Mouse (Mus musculus): ENCODE measurements around the gene Fat4. TPM values are rescaled to one million over a fixed set of nuclear protein-coding genes. Genes with fewer than 3 reads are reported as not detected.

Fat4 gene
- total and polyA plus RNA-seq, 3 experiments, result not detected

DNA sequence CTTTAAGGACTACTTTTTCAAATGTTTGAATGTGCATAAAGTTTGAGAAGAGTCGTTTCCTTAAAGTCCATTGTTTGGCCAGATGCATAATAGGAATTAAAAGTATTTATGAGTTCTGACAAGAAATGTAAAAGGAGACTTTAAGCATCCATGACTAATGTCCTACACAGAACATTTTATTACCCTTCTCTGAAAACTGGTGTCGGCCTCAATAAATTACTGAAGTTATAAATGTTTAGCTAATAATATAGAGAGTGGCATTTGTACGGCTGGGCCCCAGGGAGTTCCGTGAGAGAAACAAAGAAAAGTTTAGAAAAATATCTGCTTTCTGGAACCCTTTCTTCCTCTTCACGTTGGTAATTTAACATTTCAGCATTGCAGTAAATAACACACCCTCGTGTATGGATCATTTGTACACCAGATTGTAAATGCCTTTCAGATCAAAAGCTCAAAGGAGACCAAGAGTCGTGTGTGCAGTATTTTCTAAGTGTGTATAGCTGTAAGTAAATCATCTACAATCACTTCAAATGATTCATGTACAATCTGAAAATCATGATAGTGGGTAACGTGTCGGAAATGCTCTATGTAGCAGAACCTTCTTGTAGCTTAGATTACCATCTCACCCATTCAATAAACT, 69.4 kb downstream of the Fat4 start:
- Histone ChIP-seq H3K79me2 (replicated peaks; ENCODE audit: control insufficient read depth, extremely low read depth, insufficient read depth, poor library complexity, severe bottlenecking) (no peaks in the 10 kb centered on the region), H3K36me3 (replicated peaks in 1 of 2; ENCODE audit: control insufficient read depth in 1 of 2, insufficient read depth in 1 of 2, low read length in 1 of 2) (no peaks in the 10 kb centered on the region), H3K4me2 (ENCODE audit: insufficient read depth, low read depth, poor library complexity, severe bottlenecking) (no peak overlapping the region), H3K27ac (ENCODE audit: insufficient read depth, low read depth) (no peak overlapping the region), H3K9me3 (replicated peaks; ENCODE audit: low read length) (no peaks in the 10 kb centered on the region), H3K27me3 (replicated peaks) (no peaks in the 10 kb centered on the region), H3K4me1 (ENCODE audit: control insufficient read depth in 1 of 2, insufficient read depth in 2 of 2) (no peaks in the 10 kb centered on the region), H3K9ac (ENCODE audit: insufficient read depth, low read depth) (no peak overlapping the region), H3K4me3 (replicated peaks in 1 of 3; ENCODE audit: low read depth in 2 of 3, low read length in 2 of 3, poor library complexity in 1 of 3) (no peak overlapping the region)
- DNase-seq (ENCODE audit: extremely low read depth), result no peak
- TF ChIP-seq KAT2A (IDR thresholded peaks at IDR 0.05; ENCODE audit: insufficient replicate concordance, low read length), result no peak
- no peak for TF ChIP-seq MAX (IDR thresholded peaks at IDR 0.05; ENCODE audit: low read length)
- no peak for TF ChIP-seq MEF2A (IDR thresholded peaks at IDR 0.05; ENCODE audit: borderline replicate concordance, low read depth, low read length)
- no peak for TF ChIP-seq MYC (IDR thresholded peaks at IDR 0.05; ENCODE audit: low read depth, low read length)
- no peak for TF ChIP-seq POLR2AphosphoS2 (IDR thresholded peaks at IDR 0.05; ENCODE audit: low read depth, low read length)
- no peak for TF ChIP-seq CHD1 (IDR thresholded peaks at IDR 0.05; ENCODE audit: low read depth, low read length)
- TF ChIP-seq NELFE (IDR thresholded peaks at IDR 0.05; ENCODE audit: low read depth, low read length), result no peak
- TF ChIP-seq ZMIZ1 (IDR thresholded peaks at IDR 0.05; ENCODE audit: low read depth, low read length), result no peak
- in situ Hi-C loops (cut with MboI; ENCODE audit: low pct_ligation_motif_present, low pct_unique_long_range_greater_than_20kb, low sequenced_read_pairs) (no loop called here), dilution Hi-C loops (cut with MboI; ENCODE audit: extremely low pct_ligation_motif_present, extremely low pct_unique_long_range_greater_than_20kb, low sequenced_read_pairs) (no loop called here)

GRCm38 (mm10) chr3:38957186-38957585, 70.4 kb downstream of the Fat4 start:
- Histone ChIP-seq H3K79me2 (replicated peaks; ENCODE audit: control insufficient read depth, extremely low read depth, insufficient read depth, poor library complexity, severe bottlenecking) (no peaks in the 10 kb centered on the region), H3K27ac (ENCODE audit: insufficient read depth, low read depth) (no peak overlapping the region), H3K4me2 (ENCODE audit: insufficient read depth, low read depth, poor library complexity, severe bottlenecking) (no peak overlapping the region), H3K9ac (ENCODE audit: insufficient read depth, low read depth) (no peak overlapping the region), H3K4me1 (ENCODE audit: control insufficient read depth in 1 of 2, insufficient read depth in 2 of 2) (no peaks in the 10 kb centered on the region), H3K27me3 (replicated peaks) (no peaks in the 10 kb centered on the region), H3K36me3 (replicated peaks in 1 of 2; ENCODE audit: control insufficient read depth in 1 of 2, insufficient read depth in 1 of 2, low read length in 1 of 2) (no peaks in the 10 kb centered on the region), H3K4me3 (replicated peaks in 1 of 3; ENCODE audit: low read depth in 2 of 3, low read length in 2 of 3, poor library complexity in 1 of 3) (no peak overlapping the region), H3K9me3 (replicated peaks; ENCODE audit: low read length) (no peaks in the 10 kb centered on the region)
- in situ Hi-C loops (cut with MboI; ENCODE audit: low pct_ligation_motif_present, low pct_unique_long_range_greater_than_20kb, low sequenced_read_pairs) (no loop called here), dilution Hi-C loops (cut with MboI; ENCODE audit: extremely low pct_ligation_motif_present, extremely low pct_unique_long_range_greater_than_20kb, low sequenced_read_pairs) (no loop called here)
- TF ChIP-seq MAX (IDR thresholded peaks at IDR 0.05; ENCODE audit: low read length) (no peak), SMC3 (IDR thresholded peaks at IDR 0.05; ENCODE audit: low read depth, low read length) (no peak), ZC3H11A (IDR thresholded peaks at IDR 0.05; ENCODE audit: low read depth, low read length) (no peak), ZKSCAN1 (IDR thresholded peaks at IDR 0.05; ENCODE audit: borderline replicate concordance, low read depth, low read length) (no peak), ETS1 (conservative IDR thresholded peaks at IDR 0.05; ENCODE audit: low read depth, low read length) (no peak), GABPA (IDR thresholded peaks at IDR 0.05; ENCODE audit: insufficient replicate concordance, low read depth, low read length) (no peak), RCOR1 (conservative IDR thresholded peaks at IDR 0.05; ENCODE audit: low read depth, low read length) (no peak), CHD1 (IDR thresholded peaks at IDR 0.05; ENCODE audit: low read depth, low read length) (no peak), CHD2 (IDR thresholded peaks at IDR 0.05; ENCODE audit: low read length) (no peak), RAD21 (IDR thresholded peaks at IDR 0.05; ENCODE audit: low read depth, low read length) (no peak), USF1 (IDR thresholded peaks at IDR 0.05; ENCODE audit: low read depth, low read length) (no peak), MEF2A (IDR thresholded peaks at IDR 0.05; ENCODE audit: borderline replicate concordance, low read depth, low read length) (no peak), MAFK (IDR thresholded peaks at IDR 0.05; ENCODE audit: insufficient replicate concordance, low read length) (no peak), KAT2A (IDR thresholded peaks at IDR 0.05; ENCODE audit: insufficient replicate concordance, low read length) (no peak), NRF1 (IDR thresholded peaks at IDR 0.05; ENCODE audit: low read depth, low read length) (no peak), USF2 (conservative IDR thresholded peaks at IDR 0.05; ENCODE audit: low read depth, low read length) (no peak), BHLHE40 (IDR thresholded peaks at IDR 0.05; ENCODE audit: low read depth, low read length) (no peak), HCFC1 (IDR thresholded peaks at IDR 0.05; ENCODE audit: low read depth, low read length) (no peak)
- DNase-seq (ENCODE audit: extremely low read depth), result no peak

Data from CH12.LX (cell line).